Mouse (Mus musculus): ENCODE measurements around the gene Gmppa. TPM values are rescaled to one million over a fixed set of nuclear protein-coding genes. Genes with fewer than 3 reads are reported as not detected.

The Gmppa gene
- polyA plus RNA-seq, 1 experiment from 2014 or later: 73.4 TPM

- 0 out of 2 replicates have a peak overlapping the region, but pooled peaks have one; percentile 3 for H3K4me3 ChIP-seq
- no peaks in the 10 kb centered on the region for H3K36me3 ChIP-seq
- peaks cover 39% of the 10 kb centered on the region for H3K27me3 ChIP-seq (ENCODE audit: insufficient read depth, poor library complexity, severe bottlenecking)
- peaks cover 46% of the 10 kb centered on the region for H3K4me1 ChIP-seq
- no peak for DNase-seq (ENCODE audit: low spot score)
- 54% methylated on average over 5 of the region's 5 CpGs for WGBS
- no peaks in the 10 kb centered on the region for H3K9me3 ChIP-seq
- H3K27ac ChIP-seq: peak overlapping the region; percentile 64
Measured at GRCm38 (mm10) chr1:75463652-75464204, 28.0 kb downstream of the Gmppa start.

DNA sequence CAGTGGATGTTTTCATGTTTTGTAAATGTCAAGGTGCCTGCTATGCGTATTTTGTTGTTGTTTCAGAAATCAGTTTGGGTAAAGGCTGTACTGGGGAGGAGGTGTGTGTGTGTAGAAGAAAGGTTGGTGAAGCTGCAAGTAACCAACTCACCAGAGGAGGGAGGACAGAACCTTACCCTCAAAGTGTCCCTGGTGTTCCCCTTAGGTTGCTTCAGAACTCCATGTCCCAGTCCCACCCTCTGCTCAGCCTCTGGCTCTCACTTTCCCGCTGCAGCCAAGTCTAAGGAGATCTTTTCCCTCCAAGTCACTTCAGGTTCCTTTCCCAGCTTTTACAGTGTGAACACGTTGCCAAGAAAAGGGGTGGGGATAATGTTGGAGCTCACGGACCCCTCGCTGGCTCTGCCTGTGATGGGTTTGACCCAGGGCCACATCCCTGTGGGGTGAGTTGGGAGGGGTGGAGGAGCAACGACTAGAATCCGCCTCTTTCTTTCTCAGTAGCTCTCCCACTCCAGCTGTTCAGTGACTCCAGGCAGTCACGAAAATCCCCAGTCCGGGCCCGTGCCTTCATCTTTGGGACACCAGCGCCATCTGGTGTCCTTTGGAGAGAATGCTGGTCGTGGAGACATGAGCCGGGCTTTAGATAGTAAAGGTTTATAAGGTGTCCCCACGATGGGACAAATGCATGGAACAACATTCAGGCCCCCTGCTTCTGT is 31.6 kb downstream of the Gmppa start:
- H3K4me1 ChIP-seq: peaks cover 40% of the 10 kb centered on the region
- WGBS: 7% methylated on average over 14 of the region's 14 CpGs

DNA sequence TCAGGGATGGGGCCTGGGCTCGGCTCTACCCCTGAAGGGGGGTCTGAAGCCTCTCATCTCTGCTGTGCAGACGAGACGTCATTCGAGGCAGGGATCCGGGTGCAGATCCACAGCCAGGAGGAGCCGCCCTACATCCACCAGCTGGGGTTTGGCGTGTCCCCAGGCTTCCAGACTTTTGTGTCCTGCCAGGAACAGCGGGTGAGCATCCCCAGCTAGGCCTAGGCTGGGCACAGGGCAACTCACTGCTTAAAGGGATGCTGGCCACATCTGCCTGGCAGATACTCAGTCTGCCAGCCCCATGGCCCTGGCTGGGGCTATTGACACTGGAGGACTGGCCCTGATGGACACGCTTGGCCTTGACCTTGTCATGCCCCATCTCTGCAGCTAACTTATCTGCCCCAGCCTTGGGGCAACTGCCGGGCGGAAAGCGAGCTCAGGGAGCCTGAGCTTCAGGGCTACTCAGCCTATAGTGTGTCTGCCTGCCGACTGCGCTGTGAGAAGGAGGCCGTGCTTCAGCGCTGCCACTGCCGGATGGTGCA is 33.6 kb downstream of the Gmppa start:
- Histone ChIP-seq H3K27me3 (ENCODE audit: insufficient read depth, poor library complexity, severe bottlenecking) (peaks cover 68% of the 10 kb centered on the region), H3K36me3 (peaks cover 23% of the 10 kb centered on the region), H3K9me3 (no peaks in the 10 kb centered on the region), H3K4me1 (peaks cover 26% of the 10 kb centered on the region), H3K27ac (no peak overlapping the region), H3K4me3 (no peak overlapping the region)
- 76% methylated on average over 17 of the region's 17 CpGs for WGBS
- DNase-seq (ENCODE audit: low spot score): no peak

More for the DNA sequence above, 31.6 kb downstream of the Gmppa start:
- peaks cover 3% of the 10 kb centered on the region; the same call in 1 of the 2 replicates for H3K36me3 ChIP-seq
- peaks cover 49% of the 10 kb centered on the region for H3K27me3 ChIP-seq (ENCODE audit: insufficient read depth, poor library complexity, severe bottlenecking)
- no peaks in the 10 kb centered on the region for H3K9me3 ChIP-seq
- peak overlapping the region; percentile 63; the same call in 1 of the 2 replicates for H3K27ac ChIP-seq
- DNase-seq (ENCODE audit: low spot score): peak; percentile 91
- H3K4me3 ChIP-seq: no peak overlapping the region

DNA sequence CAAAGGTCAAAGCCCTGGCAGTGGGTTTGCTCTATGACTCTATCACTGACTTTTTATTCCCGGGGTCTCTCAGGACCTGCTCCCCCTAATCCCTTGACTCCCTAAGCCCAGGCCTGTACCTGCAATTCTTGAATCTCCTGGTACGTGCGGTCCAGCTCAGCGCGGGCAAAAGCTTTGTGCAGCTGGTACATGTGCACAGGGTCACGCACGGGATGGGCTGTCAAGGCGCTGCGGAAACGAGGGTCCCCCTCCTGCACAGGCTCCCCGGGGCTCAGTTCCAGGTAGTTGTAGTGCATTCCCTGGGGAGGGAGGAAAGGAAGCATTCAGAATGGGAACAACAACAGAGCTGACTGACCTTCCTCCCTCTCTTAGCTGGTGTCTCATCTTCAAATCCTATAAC is 40.7 kb downstream of the Gmppa start:
- 91% methylated on average over 11 of the region's 11 CpGs for WGBS
- H3K27me3 ChIP-seq (ENCODE audit: insufficient read depth, poor library complexity, severe bottlenecking): peaks cover 70% of the 10 kb centered on the region
- no peak overlapping the region for H3K4me3 ChIP-seq
- peaks cover 51% of the 10 kb centered on the region for H3K36me3 ChIP-seq
- H3K4me1 ChIP-seq: peaks cover 32% of the 10 kb centered on the region
- DNase-seq (ENCODE audit: low spot score): no peak
- H3K9me3 ChIP-seq: no peaks in the 10 kb centered on the region
- no peak overlapping the region for H3K27ac ChIP-seq

GRCm38 (mm10) chr1:75477264-75477965 is 41.7 kb downstream of the Gmppa start:
- peak overlapping the region; percentile 89 for H3K4me3 ChIP-seq
- H3K4me1 ChIP-seq: peaks cover 32% of the 10 kb centered on the region
- WGBS: 13% methylated on average over 35 of the region's 35 CpGs
- peaks cover 48% of the 10 kb centered on the region for H3K36me3 ChIP-seq
- peaks cover 70% of the 10 kb centered on the region for H3K27me3 ChIP-seq (ENCODE audit: insufficient read depth, poor library complexity, severe bottlenecking)
- DNase-seq (ENCODE audit: low spot score): peak; percentile 93
- H3K27ac ChIP-seq: no peak overlapping the region
- H3K9me3 ChIP-seq: no peaks in the 10 kb centered on the region

GRCm38 (mm10) chr1:75477966-75478290 is 42.2 kb downstream of the Gmppa start:
- Histone ChIP-seq H3K36me3 (peaks cover 43% of the 10 kb centered on the region), H3K9me3 (no peaks in the 10 kb centered on the region), H3K27me3 (ENCODE audit: insufficient read depth, poor library complexity, severe bottlenecking) (peaks cover 70% of the 10 kb centered on the region), H3K4me3 (peak overlapping the region; percentile 89), H3K27ac (no peak overlapping the region), H3K4me1 (peaks cover 38% of the 10 kb centered on the region)
- no peak for DNase-seq (ENCODE audit: low spot score)
- WGBS: 49% methylated on average over 3 of the region's 3 CpGs

DNA sequence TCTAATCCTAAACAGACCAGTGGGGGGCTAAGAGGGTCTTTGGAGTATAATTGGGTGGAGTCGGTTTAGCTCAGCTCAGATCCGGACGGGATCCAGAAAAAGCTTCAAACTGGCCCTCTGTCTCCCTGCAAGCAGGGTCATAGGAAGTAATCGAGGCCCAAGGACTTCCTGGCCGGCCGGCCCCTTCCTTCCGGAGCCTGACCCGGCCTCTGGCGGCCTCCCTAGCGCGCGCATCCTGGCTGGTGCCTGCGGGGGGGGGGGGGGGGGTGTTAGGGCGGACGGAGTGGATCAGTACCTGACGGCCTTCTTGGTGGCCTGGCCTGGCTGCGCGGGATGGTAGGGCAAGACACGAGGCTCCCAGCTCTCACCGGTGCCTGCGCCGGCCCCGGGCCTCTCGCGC is 42.8 kb downstream of the Gmppa start:
- H3K27me3 ChIP-seq (ENCODE audit: insufficient read depth, poor library complexity, severe bottlenecking): peaks cover 70% of the 10 kb centered on the region
- WGBS: under 1% methylated on average over 24 of the region's 25 CpGs

GRCm38 (mm10) chr1:75478916-75479634 is 43.3 kb downstream of the Gmppa start, which contains the start of the genes Chpf and Tmem198:
Gene Chpf (minus strand): TSS chr1:75479307.
Gene Tmem198 (plus strand): TSS chr1:75479532.
- peaks cover 31% of the 10 kb centered on the region for H3K36me3 ChIP-seq
- peak; percentile 99 for DNase-seq (ENCODE audit: low spot score)
- peaks cover 32% of the 10 kb centered on the region for H3K4me1 ChIP-seq
- H3K9me3 ChIP-seq: no peaks in the 10 kb centered on the region
- peak within 1 kb of the TSS; percentile 89 for H3K4me3 ChIP-seq
- peak within 1 kb of the TSS; percentile 92 for H3K27ac ChIP-seq
- peaks cover 70% of the 10 kb centered on the region for H3K27me3 ChIP-seq (ENCODE audit: insufficient read depth, poor library complexity, severe bottlenecking)
- under 1% methylated on average over 76 of the region's 76 CpGs for WGBS

More for the DNA sequence above, 42.8 kb downstream of the Gmppa start:
- Histone ChIP-seq H3K36me3 (peaks cover 37% of the 10 kb centered on the region), H3K4me1 (peaks cover 34% of the 10 kb centered on the region), H3K9me3 (no peaks in the 10 kb centered on the region), H3K27ac (peak overlapping the region; percentile 92), H3K4me3 (peak overlapping the region; percentile 89)
- DNase-seq (ENCODE audit: low spot score): no peak

- Histone ChIP-seq H3K4me1 (peaks cover 32% of the 10 kb centered on the region), H3K27me3 (ENCODE audit: insufficient read depth, poor library complexity, severe bottlenecking) (peaks cover 71% of the 10 kb centered on the region), H3K4me3 (peak overlapping the region; percentile 89), H3K9me3 (no peaks in the 10 kb centered on the region), H3K36me3 (peaks cover 26% of the 10 kb centered on the region), H3K27ac (0 out of 2 replicates have a peak overlapping the region, but pooled peaks have one; percentile 92)
- WGBS: 2% methylated on average over 23 of the region's 24 CpGs
- DNase-seq (ENCODE audit: low spot score): no peak
Measured at GRCm38 (mm10) chr1:75479635-75479989, 43.9 kb downstream of the Gmppa start.

GRCm38 (mm10) chr1:75480036-75480435 is 44.3 kb downstream of the Gmppa start:
- 24% methylated on average over 13 of the region's 13 CpGs for WGBS
- Histone ChIP-seq H3K27ac (no peak overlapping the region), H3K36me3 (peaks cover 22% of the 10 kb centered on the region), H3K27me3 (ENCODE audit: insufficient read depth, poor library complexity, severe bottlenecking) (peaks cover 71% of the 10 kb centered on the region), H3K4me1 (peaks cover 32% of the 10 kb centered on the region), H3K9me3 (no peaks in the 10 kb centered on the region), H3K4me3 (peak overlapping the region; percentile 89)
- no peak for DNase-seq (ENCODE audit: low spot score)

GRCm38 (mm10) chr1:75480735-75481134 is 45.0 kb downstream of the Gmppa start:
- Histone ChIP-seq H3K9me3 (no peaks in the 10 kb centered on the region), H3K27me3 (ENCODE audit: insufficient read depth, poor library complexity, severe bottlenecking) (peaks cover 71% of the 10 kb centered on the region), H3K27ac (no peak overlapping the region), H3K4me3 (no peak overlapping the region), H3K36me3 (peaks cover 20% of the 10 kb centered on the region), H3K4me1 (peaks cover 32% of the 10 kb centered on the region)
- 79% methylated on average over 7 of the region's 7 CpGs for WGBS
- DNase-seq (ENCODE audit: low spot score): no peak

DNA sequence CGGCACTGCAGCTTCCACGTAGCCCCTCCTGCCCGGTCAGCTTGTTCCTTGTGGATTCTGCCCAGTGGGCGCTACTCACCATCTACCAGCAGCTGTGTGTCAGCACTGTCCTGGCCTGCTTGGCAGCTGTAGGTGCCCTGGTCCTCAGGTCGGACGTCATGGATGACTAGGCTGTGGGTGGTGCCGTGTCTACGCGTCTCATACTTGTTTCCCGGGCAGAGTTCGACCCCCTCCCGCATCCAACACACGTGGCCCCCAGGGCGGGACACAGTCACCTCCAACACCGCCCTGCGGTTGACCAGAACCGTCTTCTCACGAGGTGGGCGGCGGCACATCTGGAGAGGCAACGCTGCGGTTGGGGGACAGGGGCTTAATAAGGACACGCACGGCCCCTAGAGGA is 50.8 kb downstream of the Gmppa start:
- Histone ChIP-seq H3K27ac (no peak overlapping the region), H3K4me1 (peaks cover 30% of the 10 kb centered on the region), H3K9me3 (no peaks in the 10 kb centered on the region), H3K36me3 (peaks cover 46% of the 10 kb centered on the region), H3K4me3 (peak overlapping the region; percentile 61), H3K27me3 (ENCODE audit: insufficient read depth, poor library complexity, severe bottlenecking) (peaks cover 89% of the 10 kb centered on the region)
- 14% methylated on average over 24 of the region's 24 CpGs for WGBS
- DNase-seq (ENCODE audit: low spot score): no peak

All from heart, embryonic 10.5 days (tissue).